Mouse (Mus musculus): Measurements from ENCODE around the gene Btbd35f3.
"Not testable (repeated sequence)": the region's sequence is repeated elsewhere in the genome, so short reads cannot be mapped to it uniquely, and the experiment has no call there.

The Btbd35f3 gene

DNA sequence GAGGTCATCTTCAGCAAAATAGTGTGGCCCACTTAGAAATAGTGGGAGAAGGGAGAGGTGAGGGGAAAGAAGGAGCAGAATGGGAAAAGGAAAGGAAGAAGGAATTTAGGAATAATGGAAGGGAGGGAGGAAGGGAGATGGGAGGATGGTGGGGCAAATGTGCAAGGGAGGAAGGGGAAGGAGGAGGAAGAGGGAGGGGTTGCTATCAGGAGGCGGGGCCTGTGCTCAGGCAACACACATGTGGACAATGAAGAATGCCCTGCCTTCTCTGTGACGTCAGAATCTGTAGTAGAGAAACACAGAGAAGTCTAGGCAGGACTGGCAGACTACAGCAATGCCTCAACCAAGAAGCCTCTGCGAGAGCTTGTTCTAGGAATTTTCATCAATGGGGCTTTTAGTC is at the start of gene Btbd35f3:
Gene Btbd35f3 (plus strand): TSS at position 301 of the 400 bp plus-strand sequence.
- not testable (repeated sequence) for DNase-seq (ENCODE audit: low read depth, low spot score)

Measured in ES-CJ7 (cell line).